Mouse (Mus musculus) intestine, embryonic 16.5 days (tissue): ENCODE measurements around the gene Ttll12. TPM values are rescaled to one million over a fixed set of nuclear protein-coding genes. Genes with fewer than 3 reads are reported as not detected.

Experiments
- ATAC-seq: fragments of 200-750 bp; cut with Nextera tagmentation; 2 replicates; pipeline ENCODE4 v1.8.0; 2017; ENCODE audit warnings: moderate TSS enrichment, moderate library complexity
- H3K27ac ChIP-seq: fragments of 300-500 bp; sonication (generic); 2 replicates; pipeline ENCODE4 v1.5.1; 2014; ENCODE audit warnings: mild to moderate bottlenecking, low read length
- H3K27me3 ChIP-seq: fragments of 300-500 bp; sonication (generic); replicated peaks from 2 replicates; pipeline ENCODE4 v1.6.1; 2014; ENCODE audit warnings: low read length, control low read depth, mixed read lengths; ENCODE audit not compliant: control insufficient read depth, insufficient read depth
- H3K36me3 ChIP-seq: fragments of 300-500 bp; sonication (generic); 2 replicates; pipeline ENCODE4 v1.6.1; 2014; ENCODE audit warnings: low read length, control low read depth; ENCODE audit not compliant: control insufficient read depth, insufficient read depth
- H3K4me1 ChIP-seq: fragments of 300-500 bp; sonication (generic); 2 replicates; pipeline ENCODE4 v1.6.1; 2014; ENCODE audit warnings: low read length, control low read depth, mixed read lengths; ENCODE audit not compliant: control insufficient read depth, insufficient read depth
- H3K4me2 ChIP-seq: fragments of 300-500 bp; sonication (generic); 2 replicates; pipeline ENCODE4 v1.6.1; 2014; ENCODE audit warnings: low read depth, low read length, control low read depth
- H3K4me3 ChIP-seq: fragments of 300-500 bp; sonication (generic); 2 replicates; pipeline ENCODE4 v1.5.1; 2014; ENCODE audit warnings: mild to moderate bottlenecking, low read length
- H3K9ac ChIP-seq: fragments of 300-500 bp; sonication (generic); 2 replicates; pipeline ENCODE4 v1.6.1; 2014; ENCODE audit warnings: low read depth, low read length
- H3K9me3 ChIP-seq: fragments of 300-500 bp; sonication (generic); 2 replicates; pipeline ENCODE4 v1.6.1; 2016; ENCODE audit warnings: low read length, control low read depth; ENCODE audit not compliant: control insufficient read depth
- WGBS: fragments of 180-500 bp; shearing (Covaris S2); extraction: QIAGEN DNeasy Blood & Tissue Kit; methylation state at CpG from one replicate; pipeline ENCODE4 v1.1.7; 2014; 5-methylcytosine and 5-hydroxymethylcytosine counted together
- polyA plus RNA-seq: library from polyadenylated mRNA; unstranded; fragments of >200 nt; fragmentation: Nextera tagmentation; extraction: Ambion mirVana; gene quantifications from 2 replicates; pipeline ENCODE4 v1.2.1, GENCODE M21; 2015

The Ttll12 gene
- polyA plus RNA-seq, 1 experiment from 2014 or later, result 30.2 TPM

GRCm38 (mm10) chr15:83601185-83601584 is 6.2 kb upstream of the Ttll12 start:
- no peak overlapping the region for H3K27ac ChIP-seq
- H3K27me3 ChIP-seq, result no peaks in the 10 kb centered on the region
- no peak overlapping the region for H3K9ac ChIP-seq
- no peak overlapping the region for H3K4me3 ChIP-seq
- ATAC-seq, result no peak
- H3K4me2 ChIP-seq, result no peak overlapping the region
- H3K9me3 ChIP-seq, result no peaks in the 10 kb centered on the region
- WGBS, result 71% methylated on average over 4 of the region's 4 CpGs
- no peaks in the 10 kb centered on the region; the same call in 1 of the 2 replicates for H3K4me1 ChIP-seq
- no peaks in the 10 kb centered on the region for H3K36me3 ChIP-seq

- Histone ChIP-seq H3K9me3 (no peaks in the 10 kb centered on the region), H3K4me2 (no peak overlapping the region), H3K4me3 (no peak overlapping the region), H3K4me1 (peaks cover 23% of the 10 kb centered on the region), H3K27me3 (no peaks in the 10 kb centered on the region), H3K9ac (no peak overlapping the region), H3K27ac (no peak overlapping the region), H3K36me3 (no peaks in the 10 kb centered on the region)
- WGBS, result 83% methylated on average over 4 of the region's 4 CpGs
- no peak for ATAC-seq
Measured at GRCm38 (mm10) chr15:83596833-83597232, 1.9 kb upstream of the Ttll12 start.

GRCm38 (mm10) chr15:83595364-83595711 is 381 bp upstream of the Ttll12 start:
- peak overlapping the region; percentile 85 for H3K9ac ChIP-seq
- peaks cover 28% of the 10 kb centered on the region for H3K4me1 ChIP-seq
- no peak overlapping the region for H3K27ac ChIP-seq
- H3K4me3 ChIP-seq, result peak overlapping the region; percentile 88
- H3K27me3 ChIP-seq, result no peaks in the 10 kb centered on the region
- no peaks in the 10 kb centered on the region for H3K9me3 ChIP-seq
- WGBS, result 33% methylated on average over 7 of the region's 7 CpGs
- no peaks in the 10 kb centered on the region for H3K36me3 ChIP-seq
- H3K4me2 ChIP-seq, result peak overlapping the region; percentile 90
- ATAC-seq, result no peak

- Histone ChIP-seq H3K36me3 (no peaks in the 10 kb centered on the region), H3K27me3 (no peaks in the 10 kb centered on the region), H3K9me3 (no peaks in the 10 kb centered on the region), H3K27ac (peak overlapping the region; percentile 8; the same call in 1 of the 2 replicates), H3K9ac (peak overlapping the region; percentile 85), H3K4me2 (peak overlapping the region; percentile 90), H3K4me1 (peaks cover 34% of the 10 kb centered on the region), H3K4me3 (peak overlapping the region; percentile 88)
- 13% methylated on average over 19 of the region's 19 CpGs for WGBS
- ATAC-seq, result peak; percentile 76
Measured at GRCm38 (mm10) chr15:83593702-83594512, 1.1 kb downstream of the Ttll12 start.

GRCm38 (mm10) chr15:83593189-83593585 is 1.8 kb downstream of the Ttll12 start:
- H3K36me3 ChIP-seq, result no peaks in the 10 kb centered on the region
- no peak for ATAC-seq
- H3K9me3 ChIP-seq, result no peaks in the 10 kb centered on the region
- no peaks in the 10 kb centered on the region for H3K27me3 ChIP-seq
- peaks cover 34% of the 10 kb centered on the region for H3K4me1 ChIP-seq
- H3K9ac ChIP-seq, result peak overlapping the region; percentile 50
- no peak overlapping the region; the same call in 1 of the 2 replicates for H3K4me2 ChIP-seq
- no peak overlapping the region for H3K4me3 ChIP-seq
- H3K27ac ChIP-seq, result peak overlapping the region; percentile 52; the same call in 1 of the 2 replicates

- WGBS, result 70% methylated on average over 8 of the region's 8 CpGs
- no peaks in the 10 kb centered on the region for H3K27me3 ChIP-seq
- peak overlapping the region; percentile 52; the same call in 1 of the 2 replicates for H3K27ac ChIP-seq
- H3K36me3 ChIP-seq, result no peaks in the 10 kb centered on the region
- peaks cover 34% of the 10 kb centered on the region for H3K4me1 ChIP-seq
- no peak overlapping the region for H3K4me3 ChIP-seq
- no peak overlapping the region for H3K4me2 ChIP-seq
- ATAC-seq, result no peak
- H3K9ac ChIP-seq, result peak overlapping the region; percentile 50
- H3K9me3 ChIP-seq, result no peaks in the 10 kb centered on the region
Measured at GRCm38 (mm10) chr15:83592260-83593188, 2.4 kb downstream of the Ttll12 start.

- Histone ChIP-seq H3K9ac (no peak overlapping the region), H3K4me1 (peaks cover 34% of the 10 kb centered on the region)
Measured at GRCm38 (mm10) chr15:83591758-83592157, 3.2 kb downstream of the Ttll12 start.

GRCm38 (mm10) chr15:83590841-83591240 is 4.1 kb downstream of the Ttll12 start:
- peak; percentile 31 for ATAC-seq
- Histone ChIP-seq H3K36me3 (peaks cover 11% of the 10 kb centered on the region), H3K27me3 (no peaks in the 10 kb centered on the region), H3K9ac (no peak overlapping the region), H3K4me3 (no peak overlapping the region), H3K4me2 (no peak overlapping the region), H3K4me1 (peaks cover 34% of the 10 kb centered on the region), H3K9me3 (peaks cover 8% of the 10 kb centered on the region; the same call in 1 of the 2 replicates), H3K27ac (peak overlapping the region; percentile 36)
- 82% methylated on average over 4 of the region's 4 CpGs for WGBS

More at GRCm38 (mm10) chr15:83591758-83592157, 3.2 kb downstream of the Ttll12 start:
- 83% methylated on average over 6 of the region's 6 CpGs for WGBS
- no peak overlapping the region for H3K4me3 ChIP-seq
- H3K4me2 ChIP-seq, result no peak overlapping the region
- ATAC-seq, result no peak
- H3K36me3 ChIP-seq, result peaks cover 3% of the 10 kb centered on the region
- no peak overlapping the region for H3K27ac ChIP-seq
- no peaks in the 10 kb centered on the region for H3K9me3 ChIP-seq
- H3K27me3 ChIP-seq, result no peaks in the 10 kb centered on the region

- WGBS, result 88% methylated on average over 6 of the region's 6 CpGs
- Histone ChIP-seq H3K9ac (no peak overlapping the region), H3K4me1 (0 out of 2 replicates have a peak, but pooled peaks cover 3% of the 10 kb centered on the region), H3K27me3 (no peaks in the 10 kb centered on the region), H3K27ac (no peak overlapping the region), H3K4me2 (no peak overlapping the region), H3K36me3 (peaks cover 25% of the 10 kb centered on the region), H3K4me3 (no peak overlapping the region), H3K9me3 (peaks cover 8% of the 10 kb centered on the region; the same call in 1 of the 2 replicates)
- ATAC-seq, result no peak
Measured at GRCm38 (mm10) chr15:83584741-83585220, 10.2 kb downstream of the Ttll12 start.
